Mouse (Mus musculus) testis, adult 2 months (tissue): ENCODE measurements around the gene Ccnb2. TPM values are rescaled to one million over a fixed set of nuclear protein-coding genes. Genes with fewer than 3 reads are reported as not detected.

Experiments used
- H3K27ac ChIP-seq: fragments of 200-500 bp; 2 replicates; pipeline ENCODE4 v1.5.1; 2012; ENCODE audit warnings: low read depth, low read length; ENCODE audit not compliant: control insufficient read depth, insufficient read depth
- H3K27me3 ChIP-seq: fragments of 200-500 bp; 2 replicates; pipeline ENCODE4 v1.6.1; 2012; ENCODE audit warnings: mild to moderate bottlenecking, low read length, moderate library complexity; ENCODE audit not compliant: control insufficient read depth, insufficient read depth
- H3K36me3 ChIP-seq: fragments of 200-500 bp; 2 replicates; pipeline ENCODE4 v1.6.1; 2012; ENCODE audit warnings: mild to moderate bottlenecking, low read length; ENCODE audit not compliant: control insufficient read depth, insufficient read depth
- H3K4me1 ChIP-seq: fragments of 200-500 bp; 2 replicates; pipeline ENCODE4 v1.6.1; 2012; ENCODE audit warnings: low read length; ENCODE audit not compliant: control insufficient read depth, insufficient read depth
- H3K4me3 ChIP-seq: fragments of 200-500 bp; 2 replicates; pipeline ENCODE4 v1.5.1; 2012; ENCODE audit warnings: low read depth, mild to moderate bottlenecking, low read length, moderate library complexity, mixed read lengths; ENCODE audit not compliant: control insufficient read depth
- CTCF ChIP-seq: fragments of 200-500 bp; IDR thresholded peaks from 2 replicates; pipeline ENCODE4 v1.5.1; 2012; ENCODE audit warnings: low read depth, mild to moderate bottlenecking, inconsistent platforms, low read length, moderate library complexity; ENCODE audit not compliant: control insufficient read depth, insufficient read depth, insufficient replicate concordance
- POLR2A ChIP-seq: fragments of 200-500 bp; IDR thresholded peaks from 2 replicates; pipeline ENCODE4 v1.6.1; 2012; ENCODE audit warnings: low read depth, mild to moderate bottlenecking, inconsistent platforms, low read length, moderate library complexity; ENCODE audit not compliant: control insufficient read depth
- polyA plus RNA-seq: library from polyadenylated mRNA; depleted of rRNA; stranded (reverse); fragments of >200 nt; gene quantifications from 2 replicates; pipeline ENCODE4 v1.2.3, GENCODE M21; 2012; rRNA removed

The Ccnb2 gene
- polyA plus RNA-seq, 1 experiment: 118 TPM

DNA sequence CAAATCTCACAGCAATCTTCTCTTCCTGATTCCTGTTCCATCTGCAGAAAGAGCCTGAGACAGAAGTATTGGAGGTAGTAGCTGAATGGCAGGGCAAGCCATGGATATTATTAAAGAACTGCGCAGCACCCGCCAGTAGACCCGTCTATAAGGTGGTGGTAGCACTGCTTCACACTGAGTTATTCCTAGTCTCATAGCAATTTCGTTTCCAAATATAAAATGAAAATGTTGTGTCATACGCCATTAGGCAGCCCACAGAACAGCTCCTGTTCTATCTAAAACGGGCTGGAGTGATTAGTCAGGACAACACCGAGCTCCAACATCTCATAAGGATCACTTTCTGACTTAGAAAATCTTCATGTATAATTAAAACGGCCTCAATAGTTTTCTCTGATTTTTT lies 56.6 kb downstream of the Ccnb2 start:
- Histone ChIP-seq H3K27ac (no peak overlapping the region), H3K36me3 (no peaks in the 10 kb centered on the region), H3K4me3 (no peak overlapping the region), H3K27me3 (no peaks in the 10 kb centered on the region), H3K4me1 (no peaks in the 10 kb centered on the region)
- TF ChIP-seq POLR2A (no peak), CTCF (no peak)

DNA sequence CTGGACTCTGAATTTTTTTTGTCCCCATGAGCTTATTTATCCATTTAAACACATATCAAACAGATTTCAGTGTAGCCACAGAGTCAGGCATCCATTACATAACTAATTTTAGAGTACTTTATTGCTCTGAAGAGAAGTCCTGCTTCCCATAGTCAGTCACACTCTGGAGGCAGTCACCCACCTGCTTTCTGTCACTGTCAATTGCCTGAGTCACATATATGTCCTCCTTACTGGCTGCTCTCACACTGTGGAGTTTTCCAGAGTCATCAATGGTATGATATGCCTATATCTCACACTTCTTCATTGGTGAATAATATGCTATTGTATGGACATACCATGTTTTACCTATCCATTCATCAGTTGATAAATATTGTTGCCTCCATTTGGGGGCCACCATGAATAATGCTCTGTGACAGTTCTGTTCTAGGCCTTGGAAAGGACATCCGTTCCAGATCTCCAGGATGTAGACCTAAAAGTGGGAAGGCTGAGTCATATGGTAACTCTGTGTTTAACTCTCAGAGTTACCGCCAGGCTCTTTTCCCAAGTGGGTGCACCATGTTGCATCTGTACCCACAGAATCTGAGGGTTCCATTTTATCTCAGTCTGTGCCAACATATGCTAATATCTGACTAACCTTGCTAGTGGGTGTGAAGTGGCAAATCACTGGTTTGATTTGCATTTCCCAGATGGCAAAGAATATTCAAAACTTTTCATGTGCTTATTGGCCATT lies 61.8 kb downstream of the Ccnb2 start:
- TF ChIP-seq POLR2A (no peak), CTCF (no peak)
- peaks cover 4% of the 10 kb centered on the region for H3K4me1 ChIP-seq
- no peaks in the 10 kb centered on the region for H3K36me3 ChIP-seq
- H3K27ac ChIP-seq: no peak overlapping the region
- no peaks in the 10 kb centered on the region for H3K27me3 ChIP-seq
- no peak overlapping the region for H3K4me3 ChIP-seq

Other genes with a start within 250 kb of the Ccnb2 start
- 2.3 and 2.6 TPM in 2 replicates for gene Myo1e, start 214.2 kb downstream of the Ccnb2 start, polyA plus RNA-seq
- gene Rnf111, start 82.2 kb upstream of the Ccnb2 start, polyA plus RNA-seq: 25.7 and 26.9 TPM in 2 replicates
- gene Sltm, start 121.2 kb upstream of the Ccnb2 start, polyA plus RNA-seq: 32.3 and 34.5 TPM in 2 replicates
- gene Gm10642, start 234.7 kb upstream of the Ccnb2 start, polyA plus RNA-seq: 0.14 TPM in 1 of 2 replicates, not detected in the other
- 1.6 and 1.7 TPM in 2 replicates for gene Mindy2, start 235.6 kb upstream of the Ccnb2 start, polyA plus RNA-seq